Mouse (Mus musculus): Measurements from ENCODE around the gene Spata13. TPM values are rescaled to one million over a fixed set of nuclear protein-coding genes. Genes with fewer than 3 reads are reported as not detected.

Gene Spata13
- total RNA-seq, 2 experiments from 2014 or later, result 140 to 145 TPM

DNA sequence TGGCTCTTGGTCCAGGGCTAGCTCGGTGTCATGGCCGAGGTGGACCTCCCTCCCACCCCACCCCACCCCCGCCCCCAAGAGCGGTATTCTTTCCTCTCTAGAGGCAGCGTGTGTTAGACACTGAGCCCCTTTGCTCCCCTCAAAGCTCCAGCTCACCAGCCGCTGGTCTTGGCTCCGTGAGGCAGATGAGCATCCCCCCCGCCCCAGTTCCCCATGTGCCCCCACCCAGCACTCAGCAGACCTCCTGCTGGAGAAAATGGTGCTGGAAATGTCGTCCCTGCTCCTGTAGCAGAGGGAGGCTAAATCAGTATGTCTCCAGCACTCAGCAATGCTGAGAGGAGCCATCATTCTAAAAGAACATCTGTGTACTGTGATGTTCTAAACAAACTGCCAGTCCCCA is 109.9 kb downstream of the Spata13 start:
- DNase-seq (ENCODE audit: low spot score in 2 of 2), result no peak

DNA sequence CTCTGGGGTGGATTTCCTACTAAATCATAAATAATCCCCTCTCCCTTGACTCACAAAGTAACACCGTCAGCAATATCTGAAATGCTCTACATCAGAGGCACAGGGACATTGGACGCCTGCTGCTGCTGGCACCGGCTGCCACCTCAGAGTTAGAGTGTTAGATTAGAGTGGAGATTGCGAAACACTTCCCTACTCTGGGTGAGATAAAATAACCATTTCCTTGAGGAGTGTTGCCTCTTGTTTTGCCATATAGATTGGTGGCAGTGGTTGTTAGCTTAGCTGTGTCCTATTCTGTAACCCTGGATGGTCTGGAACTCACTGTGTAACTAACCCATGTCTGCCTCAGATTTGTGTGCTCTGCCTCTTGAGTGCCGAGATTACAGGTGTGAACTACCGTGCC is 111.4 kb downstream of the Spata13 start:
- no peak for DNase-seq (ENCODE audit: low spot score in 2 of 2)

DNA sequence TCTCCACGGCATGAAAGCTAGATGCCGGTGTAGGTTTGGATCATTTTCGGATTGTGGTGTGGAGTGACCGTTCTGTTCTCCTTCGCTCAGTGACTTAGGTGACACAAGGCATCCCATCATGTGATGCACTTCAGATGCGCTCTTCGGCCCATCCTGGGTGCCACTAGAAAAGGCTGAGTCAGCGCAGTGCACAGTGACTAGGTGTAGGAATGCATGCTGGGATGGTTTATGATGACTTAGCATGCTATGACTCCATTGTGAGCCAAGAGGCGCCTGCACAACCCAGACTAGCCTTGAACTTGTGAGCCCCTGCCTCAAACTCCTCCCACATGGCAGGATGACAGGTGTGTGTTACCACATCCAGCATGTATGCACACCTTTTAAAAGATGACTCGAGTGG is 112.3 kb downstream of the Spata13 start:
- DNase-seq (ENCODE audit: low spot score in 2 of 2), result no peak

DNA sequence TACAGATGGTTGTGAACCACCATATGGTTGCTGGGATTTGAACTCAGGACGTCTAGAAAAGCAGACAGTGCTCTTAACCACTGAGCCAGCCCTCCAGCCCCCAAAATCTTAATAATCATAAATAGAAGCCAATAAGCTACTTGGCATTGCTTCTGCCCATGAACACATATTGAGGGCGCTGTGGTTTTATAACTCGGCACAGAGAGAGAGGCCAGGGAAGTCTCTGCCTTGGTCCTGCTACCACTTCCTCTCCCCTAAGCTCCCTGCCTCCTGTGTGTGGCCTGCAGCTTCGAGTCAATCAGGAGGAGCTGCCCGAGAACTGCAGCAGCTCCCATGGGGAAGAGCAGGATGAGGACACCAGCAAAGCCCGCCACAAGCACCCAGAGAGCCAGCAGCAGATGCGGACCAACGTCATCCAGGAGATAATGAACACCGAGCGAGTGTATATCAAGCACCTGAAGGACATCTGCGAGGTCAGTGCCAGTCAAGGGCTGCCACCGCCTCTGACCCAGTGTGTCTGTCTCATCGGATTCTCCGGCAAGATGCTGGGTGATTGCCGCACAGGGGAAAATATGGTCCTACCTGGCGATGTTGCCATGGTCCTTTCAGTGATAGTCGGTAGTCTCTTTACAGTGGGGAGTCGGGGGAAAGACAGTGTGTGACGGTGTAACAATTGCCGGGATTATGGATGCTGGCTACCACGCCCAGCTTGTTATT is 113.5 kb downstream of the Spata13 start:
- DNase-seq (ENCODE audit: low spot score in 2 of 2), result no peak

DNA sequence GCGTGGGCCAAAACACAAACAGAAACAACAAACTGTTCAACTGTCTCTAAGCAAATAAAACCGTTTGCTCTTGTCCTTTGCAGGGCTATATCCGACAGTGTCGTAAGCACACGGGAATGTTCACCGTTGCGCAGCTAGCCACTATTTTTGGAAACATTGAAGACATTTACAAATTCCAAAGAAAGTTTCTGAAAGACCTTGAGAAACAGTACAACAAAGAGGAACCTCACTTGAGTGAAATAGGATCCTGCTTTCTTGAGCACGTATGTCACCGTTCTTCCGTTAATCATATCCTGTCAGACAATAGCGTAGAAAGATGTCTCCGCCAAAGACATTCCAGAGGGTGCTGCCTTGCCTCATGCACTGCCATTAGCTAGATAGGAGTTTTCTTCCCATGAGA is 116.1 kb downstream of the Spata13 start:
- no peak for DNase-seq (ENCODE audit: low spot score in 2 of 2)

DNA sequence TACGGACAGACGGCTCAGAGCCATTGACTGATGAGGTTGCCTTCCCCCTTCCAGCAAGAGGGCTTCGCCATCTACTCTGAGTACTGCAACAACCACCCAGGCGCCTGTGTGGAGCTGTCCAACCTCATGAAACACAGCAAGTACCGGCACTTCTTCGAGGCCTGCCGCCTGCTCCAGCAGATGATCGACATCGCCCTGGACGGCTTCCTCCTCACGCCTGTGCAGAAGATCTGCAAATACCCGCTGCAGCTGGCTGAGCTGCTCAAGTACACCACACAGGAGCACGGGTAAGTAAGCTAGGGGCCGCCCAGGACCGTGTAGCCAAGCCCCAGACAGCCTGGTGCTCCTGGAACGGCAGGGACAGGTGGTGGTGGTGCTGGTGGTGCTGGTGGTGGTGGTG is 117.8 kb downstream of the Spata13 start:
- DNase-seq (ENCODE audit: low spot score in 2 of 2), result no peak

DNA sequence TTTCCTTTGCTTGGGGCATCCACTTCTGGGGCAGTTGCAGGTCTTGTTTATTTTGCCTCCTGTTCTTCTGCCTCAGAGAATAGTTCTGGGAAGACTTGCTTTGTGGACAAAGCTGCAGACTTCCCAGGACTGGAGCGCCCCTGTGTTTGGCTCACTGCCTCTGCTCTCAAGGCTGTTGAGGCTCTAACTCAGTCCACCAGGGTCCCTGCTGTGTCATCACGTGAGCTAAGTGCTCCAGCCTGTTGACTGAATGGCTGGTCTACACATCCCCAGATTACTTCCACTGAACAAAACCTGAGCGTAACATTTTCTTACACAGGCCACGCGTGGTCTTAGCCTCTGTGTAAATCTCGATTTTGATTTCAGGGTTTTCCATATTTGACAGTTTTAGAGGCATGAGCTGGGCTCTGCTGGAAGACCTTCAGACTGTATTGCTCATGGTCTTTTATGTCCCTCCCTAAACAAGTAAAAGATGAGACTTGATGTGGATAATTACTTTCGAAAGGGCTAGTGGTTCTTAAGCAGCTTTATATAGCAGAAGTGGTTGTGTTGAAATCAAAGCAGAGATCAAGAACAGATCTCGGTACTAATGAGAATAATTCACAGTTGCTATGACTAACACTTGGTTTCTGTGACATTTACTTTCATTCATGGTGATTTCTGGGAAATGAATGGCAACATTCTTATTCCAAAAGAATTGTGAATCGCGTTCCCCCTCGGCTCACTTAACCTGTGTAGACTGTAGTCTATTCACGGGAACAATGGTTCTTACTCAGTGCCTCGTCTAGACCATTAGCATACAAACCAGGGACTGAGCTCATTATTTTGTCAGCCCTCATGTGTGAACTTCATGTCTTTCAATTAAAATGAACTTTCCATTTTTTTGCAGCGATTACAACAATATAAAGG is 119.3 kb downstream of the Spata13 start:
- DNase-seq (ENCODE audit: low spot score in 2 of 2), result no peak

DNA sequence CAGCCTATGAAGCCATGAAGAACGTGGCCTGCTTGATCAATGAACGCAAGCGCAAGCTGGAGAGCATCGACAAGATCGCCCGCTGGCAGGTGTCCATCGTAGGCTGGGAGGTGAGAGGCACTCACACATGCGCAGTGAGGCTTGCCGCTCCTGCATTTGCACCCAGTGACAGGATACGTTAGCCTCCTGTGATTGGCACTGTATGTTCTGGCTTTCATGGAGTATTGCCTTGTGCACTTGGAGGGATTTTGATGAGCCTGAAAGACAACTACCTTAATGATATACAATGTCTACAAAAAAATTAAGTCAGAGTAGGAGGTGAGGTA is 120.0 kb downstream of the Spata13 start:
- no peak for DNase-seq (ENCODE audit: low spot score in 2 of 2)

DNA sequence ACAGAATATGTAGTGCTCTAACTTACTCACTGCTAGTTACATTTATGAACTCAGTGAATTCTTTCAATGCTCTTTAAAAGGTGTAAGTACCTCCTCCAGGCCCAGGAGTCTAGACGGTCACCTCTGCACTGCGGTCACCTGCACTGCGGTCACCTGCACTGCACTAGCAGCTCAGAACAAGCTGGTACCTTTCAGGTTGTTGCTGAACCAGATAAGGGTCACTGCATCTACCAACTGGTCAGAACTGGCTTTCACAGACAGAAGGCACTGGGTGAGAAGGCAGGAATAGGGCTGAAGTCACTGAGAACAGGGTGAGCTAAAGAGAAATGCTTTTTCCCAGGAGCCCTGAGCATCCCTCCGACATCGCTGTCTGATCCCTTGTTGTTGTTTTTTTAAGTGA is 120.9 kb downstream of the Spata13 start:
- no peak for DNase-seq (ENCODE audit: low spot score in 2 of 2)

DNA sequence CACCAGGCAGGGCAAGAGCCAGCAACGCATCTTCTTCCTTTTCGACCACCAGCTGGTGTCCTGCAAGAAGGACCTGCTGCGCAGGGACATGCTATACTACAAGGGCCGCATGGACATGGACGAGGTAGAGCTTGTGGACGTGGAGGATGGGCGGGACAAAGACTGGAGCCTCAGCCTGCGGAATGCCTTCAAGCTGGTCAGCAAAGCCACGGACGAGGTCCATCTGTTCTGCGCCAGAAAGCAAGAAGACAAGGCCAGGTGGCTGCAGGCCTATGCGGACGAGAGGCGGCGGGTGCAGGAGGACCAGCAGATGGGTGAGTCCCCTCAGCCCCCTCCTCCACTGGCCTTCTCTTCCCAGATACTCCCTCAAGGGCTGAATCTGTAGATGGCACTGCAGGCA is 122.5 kb downstream of the Spata13 start:
- DNase-seq (ENCODE audit: low spot score in 2 of 2), result no peak

DNA sequence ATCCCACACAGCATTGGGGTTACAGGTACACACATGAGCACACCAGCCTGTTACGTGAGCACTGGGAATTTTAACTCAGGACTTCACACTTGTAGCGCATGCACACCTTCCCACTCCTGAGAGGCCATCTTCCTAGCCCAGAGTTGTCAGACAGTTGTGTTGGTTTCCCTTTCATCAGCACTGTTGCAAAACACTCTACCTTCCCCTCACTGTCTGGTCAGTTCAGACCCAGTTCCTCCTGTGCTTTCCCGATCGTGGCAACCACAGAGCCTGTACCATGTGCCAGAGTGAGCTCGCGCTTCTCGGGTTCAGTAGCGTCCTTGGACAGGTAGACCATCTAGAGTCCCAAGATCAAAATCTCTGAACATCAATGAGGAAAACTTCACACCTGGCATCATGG is 123.5 kb downstream of the Spata13 start:
- DNase-seq (ENCODE audit: low spot score in 2 of 2), result no peak

DNA sequence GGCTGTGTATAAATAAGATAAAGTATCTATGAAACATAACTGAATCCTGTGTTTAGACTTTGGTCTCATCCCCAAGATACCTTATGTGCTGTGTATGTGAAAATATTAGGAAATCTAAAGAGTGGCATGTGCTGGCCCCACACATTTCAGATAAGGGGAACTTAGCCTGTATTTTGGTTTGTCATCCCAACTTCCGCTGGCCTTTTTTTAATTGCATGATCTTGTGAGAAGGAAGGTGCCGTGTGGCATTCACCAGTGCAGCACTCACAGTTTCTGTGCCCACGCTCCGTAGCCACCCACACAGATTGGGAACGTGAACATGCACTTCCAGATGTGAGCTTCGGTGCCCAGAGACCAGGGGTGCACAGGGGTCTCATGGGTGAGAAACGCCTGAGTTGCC is 123.9 kb downstream of the Spata13 start:
- DNase-seq (ENCODE audit: low spot score in 2 of 2), result no peak

DNA sequence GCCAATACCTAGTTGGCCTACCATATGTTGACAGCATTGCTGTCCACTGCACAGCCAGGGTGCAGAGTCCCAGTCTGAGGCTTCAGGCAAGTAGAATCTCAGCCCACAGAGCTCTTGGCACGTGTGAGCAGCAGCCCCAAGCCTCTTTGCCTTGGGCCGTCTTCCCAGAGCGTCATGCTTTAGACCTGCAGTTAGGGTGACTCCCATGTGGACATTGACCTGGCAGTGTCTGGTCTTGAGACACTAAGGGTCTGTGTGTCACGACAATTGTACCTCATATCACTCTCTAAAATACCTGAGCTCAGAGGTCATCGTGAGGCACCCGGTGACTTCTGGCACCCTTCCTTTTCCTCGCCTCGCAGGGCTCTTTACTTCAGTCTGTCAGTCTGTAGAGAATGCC is 125.3 kb downstream of the Spata13 start:
- no peak for DNase-seq (ENCODE audit: low spot score in 2 of 2)

DNA sequence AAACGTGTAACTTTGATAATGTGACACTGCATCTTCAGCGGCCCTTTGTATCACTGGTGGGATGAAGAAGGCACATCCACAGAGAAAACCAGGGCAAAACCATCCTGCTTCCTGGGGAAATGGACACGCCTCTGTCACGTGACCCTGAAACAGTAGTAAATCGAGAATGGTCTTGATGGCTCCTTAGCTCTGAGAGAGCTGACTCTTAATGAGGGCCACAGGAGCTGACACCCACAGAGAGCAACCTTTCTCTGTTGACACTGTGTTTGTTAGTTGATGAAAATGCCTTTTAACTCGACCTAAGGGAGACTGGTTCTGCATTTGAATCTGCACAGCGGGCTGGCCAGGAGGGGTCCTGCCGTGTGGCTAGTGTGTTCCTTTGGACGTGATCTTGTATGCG is 128.0 kb downstream of the Spata13 start:
- no peak for DNase-seq (ENCODE audit: low spot score in 2 of 2)

DNA sequence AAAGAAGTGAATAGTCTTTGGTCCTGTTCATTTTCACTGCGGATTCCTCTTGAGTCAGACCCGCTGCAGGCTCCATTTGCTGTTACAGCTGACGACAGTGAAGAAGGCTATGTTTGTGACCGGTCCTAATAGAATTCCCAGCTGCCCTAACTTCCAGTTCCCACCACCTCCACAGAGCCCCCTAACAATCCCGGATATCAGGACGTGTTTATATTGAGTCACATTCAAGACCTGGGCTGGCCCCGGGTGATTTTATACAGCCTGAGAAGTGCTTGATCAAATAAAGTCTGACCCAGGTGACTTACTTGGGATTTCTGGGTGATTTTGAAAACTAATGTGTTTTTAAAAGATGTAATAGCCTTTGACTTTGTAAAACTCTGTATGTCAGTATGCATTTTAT is 129.0 kb downstream of the Spata13 start:
- DNase-seq (ENCODE audit: low spot score in 2 of 2), result no peak

DNA sequence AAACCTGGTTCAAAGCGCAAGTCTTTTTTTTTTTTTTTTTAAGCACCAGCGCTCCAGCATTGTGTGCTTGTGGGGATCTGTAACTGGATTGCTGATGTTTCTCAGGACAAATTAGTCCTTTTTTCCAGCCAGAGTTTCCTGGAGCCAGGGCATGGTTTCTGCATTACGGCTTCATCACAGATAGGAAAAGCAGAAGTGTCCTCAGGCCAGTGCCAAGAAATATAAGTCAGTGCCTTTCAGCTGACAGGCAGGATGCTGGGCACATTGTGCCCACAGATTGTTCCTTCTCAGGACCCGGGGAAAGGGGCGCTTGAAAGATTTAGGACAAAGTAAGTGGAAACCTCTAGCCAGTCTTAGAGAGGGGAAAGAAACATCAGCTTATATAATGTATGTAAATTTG is 129.9 kb downstream of the Spata13 start:
- DNase-seq (ENCODE audit: low spot score in 2 of 2), result no peak

DNA sequence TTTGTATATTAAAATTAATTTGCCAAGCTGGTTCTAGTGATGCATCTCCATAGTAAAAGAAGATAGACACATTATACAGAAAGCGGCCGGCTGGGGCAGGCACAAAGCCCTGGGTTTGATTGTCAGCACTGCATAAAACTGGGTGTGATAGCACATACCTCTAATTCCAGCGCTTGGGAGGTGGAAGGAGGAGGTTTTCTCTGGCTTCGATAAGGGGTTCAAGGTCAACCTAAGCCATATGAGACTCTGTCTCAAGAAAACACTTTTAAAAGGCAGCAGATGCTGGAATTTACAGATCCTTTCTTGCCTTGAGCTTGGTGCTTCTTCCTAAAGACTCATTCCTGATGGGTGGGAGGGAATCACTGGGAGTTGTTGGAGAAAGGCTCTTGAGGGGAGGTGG is 130.7 kb downstream of the Spata13 start:
- no peak for DNase-seq (ENCODE audit: low spot score in 2 of 2)

DNA sequence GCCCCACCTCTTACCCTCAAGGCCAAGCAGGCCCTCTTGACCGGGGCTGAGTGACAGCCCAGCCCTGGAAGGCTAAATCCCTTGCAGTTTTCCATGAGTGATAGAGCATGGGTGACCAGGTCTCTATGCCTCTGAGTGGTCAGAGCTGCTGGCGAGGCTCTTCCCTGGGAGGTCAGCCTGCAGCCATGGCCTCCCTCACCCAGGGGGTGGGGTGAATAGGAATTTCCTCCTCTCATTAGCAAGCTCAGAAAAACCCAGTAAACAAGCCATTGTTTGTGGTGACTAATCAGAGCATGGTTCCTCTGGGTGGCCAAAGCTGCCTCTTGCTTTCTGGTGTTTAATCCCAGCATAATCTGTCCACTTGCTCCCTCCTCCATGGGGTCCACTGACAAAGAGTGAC is 131.2 kb downstream of the Spata13 start:
- DNase-seq (ENCODE audit: low spot score in 2 of 2), result no peak

DNA sequence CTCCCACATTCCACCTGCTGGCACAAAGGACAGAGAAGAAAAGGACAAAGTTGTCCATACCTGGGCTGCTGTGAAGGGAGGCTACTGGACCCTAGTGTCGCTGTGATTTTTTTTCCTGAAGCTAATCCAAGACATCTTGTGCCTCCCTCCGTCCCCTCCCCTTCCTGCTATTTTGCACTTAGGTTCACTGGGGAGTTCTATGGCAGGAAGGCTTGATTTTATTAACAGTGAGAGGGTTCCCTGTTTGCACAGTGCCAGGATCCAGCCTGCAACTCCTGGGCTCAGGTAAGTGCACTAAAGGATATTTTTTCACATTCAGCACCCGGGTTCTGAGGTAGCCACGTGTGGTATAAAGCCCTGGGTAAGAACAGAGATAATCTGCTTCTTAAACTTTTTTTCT is 134.1 kb downstream of the Spata13 start, which contains the start of gene C1qtnf9:
Gene C1qtnf9, plus strand, starts transcription at position 251 of the 400 bp plus-strand sequence.
- DNase-seq (ENCODE audit: low spot score in 2 of 2), result no peak

DNA sequence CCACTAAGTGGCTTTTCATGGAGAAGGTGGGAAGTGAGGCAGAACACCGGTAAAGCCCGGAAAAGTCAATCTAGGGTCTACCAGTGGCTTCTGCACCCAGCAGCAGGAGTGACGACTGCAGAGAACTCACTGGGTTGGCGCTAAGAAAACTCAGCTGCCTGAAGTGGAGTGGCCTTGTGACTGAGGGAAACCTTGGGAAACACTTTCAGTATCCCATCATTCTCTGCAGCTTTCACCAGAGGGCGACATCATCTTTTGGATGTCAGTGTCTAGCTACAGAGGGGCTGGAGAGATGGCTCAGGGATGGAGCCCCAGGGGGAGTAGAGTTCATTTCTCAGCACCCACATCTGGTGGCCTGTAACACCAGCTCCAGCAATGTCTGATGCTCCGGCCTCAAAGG is 135.5 kb downstream of the Spata13 start:
- no peak for DNase-seq (ENCODE audit: low spot score in 2 of 2)

DNA sequence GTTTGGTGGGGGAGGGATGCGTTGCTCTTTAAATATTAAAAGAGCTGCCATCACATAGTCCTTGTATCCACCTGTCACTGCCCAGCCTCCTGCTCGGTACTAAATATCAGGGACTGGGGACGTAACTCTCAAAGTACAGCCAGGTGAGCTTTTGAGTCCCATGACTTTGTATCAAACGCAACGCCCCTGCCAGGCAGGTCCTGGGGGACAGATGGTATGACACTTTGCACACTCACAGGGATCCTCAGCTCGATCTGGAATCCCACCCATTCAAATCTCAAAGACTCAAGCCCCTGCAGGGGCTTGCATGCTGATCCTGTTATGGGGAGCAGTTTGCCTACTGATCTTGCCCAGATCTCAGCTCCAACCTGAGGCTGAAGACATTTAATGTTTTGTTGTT is 136.8 kb downstream of the Spata13 start:
- no peak for DNase-seq (ENCODE audit: low spot score in 2 of 2)

DNA sequence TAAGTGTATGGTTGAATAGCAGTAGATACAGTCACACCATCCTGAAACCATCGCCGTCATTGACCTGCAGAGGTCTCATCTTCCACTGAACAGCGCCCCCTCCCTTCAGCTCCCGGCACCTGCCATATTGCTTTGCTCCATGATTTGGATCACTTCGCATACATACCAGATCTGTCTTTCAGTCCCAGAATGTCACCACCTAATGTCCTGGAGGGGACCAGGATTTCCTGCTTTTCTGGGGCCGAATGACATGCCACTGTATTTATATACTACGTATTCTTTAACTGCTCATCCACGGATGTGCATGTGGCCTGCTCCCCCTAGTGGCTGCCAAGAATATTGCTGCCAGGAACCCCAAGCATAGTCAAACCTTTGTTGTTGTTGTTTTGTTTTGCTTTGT is 137.3 kb downstream of the Spata13 start:
- peak in 1 of 2 experiments; percentile 49 for DNase-seq (ENCODE audit: low spot score in 2 of 2)

DNA sequence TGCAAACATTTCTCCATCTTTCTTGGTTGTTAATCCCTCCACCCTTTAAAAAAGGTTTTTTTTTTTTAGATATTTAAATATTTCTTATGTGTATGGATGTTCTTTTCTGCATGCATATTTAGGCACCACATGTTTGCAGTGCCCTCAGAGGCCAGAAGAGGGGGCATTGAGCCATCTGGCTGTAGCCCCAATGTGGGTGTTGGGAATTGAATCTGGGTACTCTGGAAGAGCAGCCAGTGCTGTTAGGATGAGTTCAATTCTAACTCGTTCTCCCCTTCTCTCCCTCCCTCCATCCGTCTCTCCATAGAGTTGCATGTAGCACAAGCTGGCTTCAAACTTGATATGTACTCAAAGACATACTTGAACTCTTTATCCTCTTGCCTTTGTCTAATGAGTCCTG is 139.7 kb downstream of the Spata13 start:
- no peak for DNase-seq (ENCODE audit: low spot score in 2 of 2)
